29 mouse cellular contexts compared by ENCODE assay signal in genomic region chrX:19080021-19080420, GRCm38 (mm10).
DNase-seq lines count a peak whose midpoint lies in the region; ATAC-seq and TF ChIP-seq lines count a peak whose summit lies in the region.
"Had no signal": no experiment of that assay in that cellular context is flagged by ENCODE, and none has a peak within 500 bp of the region (broad histone marks: within the 10 kb centered on the region; RNA-seq: fewer than 3 reads in every experiment).

No protein-coding gene starts in this region.

- no peak overlapping the region for H3K4me2 ChIP-seq in kidney, postnatal 0 days (ENCODE audit: low read length)
- H3K4me2 ChIP-seq in kidney, embryonic 15.5 days, result no peak overlapping the region
- H3K4me2 ChIP-seq: forebrain, embryonic 12.5 days; heart, embryonic 12.5 days; hindbrain, embryonic 13.5 days; limb, embryonic 15.5 days; liver, embryonic 13.5 days; midbrain, embryonic 11.5 days; neural tube, embryonic 13.5 days; stomach, embryonic 15.5 days had no signal

- H3K9me3 ChIP-seq in kidney, postnatal 0 days (replicated peaks; ENCODE audit: low read length), result no peaks in the 10 kb centered on the region
- no peaks in the 10 kb centered on the region for H3K9me3 ChIP-seq in kidney, embryonic 15.5 days (replicated peaks)
- H3K9me3 ChIP-seq: forebrain, embryonic 12.5 days; heart, embryonic 12.5 days; hindbrain, embryonic 13.5 days; limb, embryonic 10.5 days; limb, embryonic 15.5 days; liver, embryonic 13.5 days; neural tube, embryonic 13.5 days; stomach, embryonic 15.5 days had no signal

- ATAC-seq in kidney, postnatal 0 days (replicated peaks; ENCODE audit: low FRiP score, low read depth), result no peak
- ATAC-seq in kidney, embryonic 15.5 days (replicated peaks; ENCODE audit: low FRiP score), result no peak
- ATAC-seq in Patski, result peak; percentile 71
- ATAC-seq: CD4-positive, CD25-positive, alpha-beta regulatory T cell, adult 4 months; forebrain, postnatal 0 days; intestine, embryonic 16.5 days had no signal

- CTCF ChIA-PET in Patski (lab: Charles Lee), result no interaction called here

- DNase-seq in kidney, postnatal 0 days (ENCODE audit: low spot score), result peak; percentile 16
- DNase-seq in 3134 (ENCODE audit: extremely low read depth, insufficient read length, low spot score), result peak; percentile 32
- DNase-seq in 3T3-L1 (ENCODE audit: low read depth, low spot score), result peak; percentile 84
- peak; percentile 6 for DNase-seq in Patski (ENCODE audit: low read depth, low spot score)
- DNase-seq in MN1 (ENCODE audit: low spot score), result no peak
- no peak for DNase-seq in gastrocnemius, adult 2 months
- no peak for DNase-seq in spleen, postnatal 36 days (ENCODE audit: low spot score in 2 of 2)
- DNase-seq: adrenal gland, postnatal 25 days; cerebellum, adult 2 months; cerebellum, postnatal 14 days; forebrain, postnatal 0 days; gastrocnemius, postnatal 14 days; heart, adult 11 months; heart, postnatal 4 days; kidney, postnatal 4 days; layer of hippocampus, postnatal 36 days; liver, embryonic 13.5 days; lung, adult 18-20 months had no signal

- no peaks in the 10 kb centered on the region for H3K4me1 ChIP-seq in kidney, postnatal 0 days (replicated peaks; ENCODE audit: insufficient read depth, low read length)
- H3K4me1 ChIP-seq in kidney, embryonic 15.5 days, result no peaks in the 10 kb centered on the region
- H3K4me1 ChIP-seq: forebrain, embryonic 12.5 days; heart, embryonic 12.5 days; hindbrain, embryonic 13.5 days; limb, embryonic 10.5 days; limb, embryonic 15.5 days; liver, embryonic 13.5 days; neural tube, embryonic 13.5 days; stomach, embryonic 15.5 days had no signal

- 40% methylated on average over 2 of the region's 2 CpGs for WGBS in kidney, postnatal 0 days
- 48% methylated on average over 2 of the region's 2 CpGs for WGBS in kidney, embryonic 15.5 days

- POLR2A ChIA-PET in Patski (lab: Charles Lee), result no interaction called here

- in situ Hi-C loops in Patski (cut with MboI; ENCODE audit: low pct_unique_long_range_greater_than_20kb), result no loop called here

- no peaks in the 10 kb centered on the region for H3K36me3 ChIP-seq in kidney, postnatal 0 days (ENCODE audit: insufficient read depth, low read length)
- H3K36me3 ChIP-seq in kidney, embryonic 15.5 days, result no peaks in the 10 kb centered on the region
- H3K36me3 ChIP-seq: forebrain, embryonic 12.5 days; heart, embryonic 12.5 days; hindbrain, embryonic 13.5 days; limb, embryonic 10.5 days; limb, embryonic 15.5 days; liver, embryonic 13.5 days; neural tube, embryonic 13.5 days; stomach, embryonic 15.5 days had no signal

- no peak overlapping the region for H3K27ac ChIP-seq in kidney, postnatal 0 days
- no peak overlapping the region for H3K27ac ChIP-seq in kidney, embryonic 15.5 days
- H3K27ac ChIP-seq in gastrocnemius, adult 2 months, result no peak overlapping the region
- H3K27ac ChIP-seq: forebrain, embryonic 12.5 days; hindbrain, embryonic 13.5 days; limb, embryonic 10.5 days; limb, embryonic 15.5 days; liver, embryonic 13.5 days; neural tube, embryonic 13.5 days; stomach, embryonic 15.5 days had no signal

- no peak overlapping the region for H3K9ac ChIP-seq in kidney, postnatal 0 days (ENCODE audit: low read depth, low read length)
- H3K9ac ChIP-seq in kidney, embryonic 15.5 days, result no peak overlapping the region
- H3K9ac ChIP-seq: forebrain, embryonic 12.5 days; forebrain, postnatal 0 days; heart, embryonic 12.5 days; hindbrain, embryonic 13.5 days; limb, embryonic 15.5 days; liver, embryonic 13.5 days; neural tube, embryonic 13.5 days; stomach, embryonic 15.5 days had no signal

- no peak overlapping the region for H3K4me3 ChIP-seq in kidney, postnatal 0 days (replicated peaks; ENCODE audit: low read depth, low read length)
- no peak overlapping the region for H3K4me3 ChIP-seq in kidney, embryonic 15.5 days (replicated peaks)
- no peak overlapping the region for H3K4me3 ChIP-seq in gastrocnemius, adult 2 months
- H3K4me3 ChIP-seq: forebrain, embryonic 12.5 days; heart, embryonic 12.5 days; hindbrain, embryonic 13.5 days; limb, embryonic 10.5 days; limb, embryonic 15.5 days; liver, embryonic 13.5 days; neural tube, embryonic 13.5 days; stomach, embryonic 15.5 days had no signal

- no peak for TF ChIP-seq CTCF in kidney, postnatal 0 days (IDR thresholded peaks at IDR 0.05; ENCODE audit: low read depth)
- TF ChIP-seq CTCF in Patski (IDR thresholded peaks at IDR 0.05), result no peak
- no peak for TF ChIP-seq CTCF in gastrocnemius, adult 2 months (IDR thresholded peaks at IDR 0.05)

- intact Hi-C loops in gastrocnemius, adult 2 months (cut with DNase I), result no loop called here

- H3K27me3 ChIP-seq in kidney, postnatal 0 days (ENCODE audit: insufficient read depth, low read length), result no peaks in the 10 kb centered on the region
- H3K27me3 ChIP-seq in kidney, embryonic 15.5 days, result no peaks in the 10 kb centered on the region
- peaks cover 15% of the 10 kb centered on the region for H3K27me3 ChIP-seq in Patski
- H3K27me3 ChIP-seq: forebrain, embryonic 12.5 days; heart, embryonic 12.5 days; hindbrain, embryonic 13.5 days; limb, embryonic 15.5 days; liver, embryonic 13.5 days; neural tube, embryonic 13.5 days; stomach, embryonic 15.5 days had no signal

Comparison
In these comparisons a context has a peak if more than half of its experiments do, and no peak if none do; other contexts are left out.
1. DNase-seq: peak in kidney, postnatal 0 days (single experiment), 3134 (single experiment), 3T3-L1 (single experiment) and Patski (single experiment); none in MN1 (single experiment), gastrocnemius, adult 2 months (single experiment) and spleen, postnatal 36 days (0 of 2).